Comparison of ENCODE assay signal across 27 mouse cellular contexts in genomic region chr12:25938856-25939255, GRCm38 (mm10).
"Had no signal": no experiment of that assay in that cellular context is flagged by ENCODE, and none has a peak within 500 bp of the region (broad histone marks: within the 10 kb centered on the region; RNA-seq: fewer than 3 reads in every experiment).

No protein-coding gene starts in this region.

- H3K27ac ChIP-seq: gastrocnemius, adult 2 months; heart, embryonic 10.5 days; hindbrain, embryonic 10.5 days; hindbrain, embryonic 12.5 days; hindbrain, embryonic 15.5 days; intestine, embryonic 15.5 days; kidney, embryonic 15.5 days; kidney, postnatal 0 days; limb, embryonic 13.5 days; limb, embryonic 15.5 days; liver, embryonic 12.5 days; liver, embryonic 14.5 days had no signal

- H3K4me3 ChIP-seq: gastrocnemius, adult 2 months; heart, embryonic 10.5 days; heart, embryonic 12.5 days; hindbrain, embryonic 10.5 days; hindbrain, embryonic 12.5 days; hindbrain, embryonic 15.5 days; intestine, embryonic 15.5 days; kidney, embryonic 15.5 days; limb, embryonic 13.5 days; limb, embryonic 15.5 days; liver, embryonic 12.5 days had no signal

- H3K27me3 ChIP-seq: heart, embryonic 12.5 days; hindbrain, embryonic 12.5 days; hindbrain, embryonic 15.5 days; intestine, embryonic 15.5 days; kidney, embryonic 15.5 days; limb, embryonic 13.5 days; limb, embryonic 15.5 days; liver, embryonic 12.5 days had no signal

- DNase-seq: gastrocnemius, adult 2 months; gastrocnemius, postnatal 10 days; gastrocnemius, postnatal 25 days; heart, adult 18-20 months; heart, postnatal 10 days; heart, postnatal 4 days; kidney, adult 18-20 months; kidney, adult 9 months; kidney, postnatal 14 days; kidney, postnatal 36 days; layer of hippocampus, adult 9-11 months; layer of hippocampus, postnatal 36 days; left cerebral cortex, postnatal 4 days had no signal

- ATAC-seq: inflammation-experienced regulatory T-cells, adult 6 months; intestine, embryonic 15.5 days; intestine, postnatal 0 days; liver, embryonic 12.5 days had no signal

- H3K4me1 ChIP-seq: heart, embryonic 10.5 days; heart, embryonic 12.5 days; hindbrain, embryonic 10.5 days; hindbrain, embryonic 12.5 days; hindbrain, embryonic 15.5 days; intestine, embryonic 15.5 days; kidney, embryonic 15.5 days; limb, embryonic 13.5 days; limb, embryonic 15.5 days; liver, embryonic 12.5 days had no signal

- H3K9me3 ChIP-seq: heart, embryonic 10.5 days; heart, embryonic 12.5 days; hindbrain, embryonic 10.5 days; hindbrain, embryonic 12.5 days; hindbrain, embryonic 15.5 days; intestine, embryonic 15.5 days; kidney, embryonic 15.5 days; limb, embryonic 13.5 days; limb, embryonic 15.5 days; liver, embryonic 12.5 days had no signal

- H3K4me2 ChIP-seq: heart, embryonic 12.5 days; hindbrain, embryonic 12.5 days; hindbrain, embryonic 15.5 days; intestine, embryonic 15.5 days; kidney, embryonic 15.5 days; limb, embryonic 13.5 days; limb, embryonic 15.5 days; liver, embryonic 12.5 days had no signal

- H3K9ac ChIP-seq: heart, embryonic 12.5 days; hindbrain, embryonic 12.5 days; hindbrain, embryonic 15.5 days; intestine, embryonic 15.5 days; kidney, embryonic 15.5 days; limb, embryonic 13.5 days; limb, embryonic 15.5 days; liver, embryonic 12.5 days; liver, embryonic 14.5 days had no signal

- H3K36me3 ChIP-seq: heart, embryonic 10.5 days; heart, embryonic 12.5 days; hindbrain, embryonic 10.5 days; hindbrain, embryonic 12.5 days; hindbrain, embryonic 15.5 days; intestine, embryonic 15.5 days; kidney, embryonic 15.5 days; limb, embryonic 13.5 days; limb, embryonic 15.5 days; liver, embryonic 12.5 days had no signal
